Mouse (Mus musculus) heart, embryonic 11.5 days (tissue): Measurements from ENCODE around the gene Bmp15. TPM values are rescaled to one million over a fixed set of nuclear protein-coding genes. Genes with fewer than 3 reads are reported as not detected.

ENCODE experiments used
- ATAC-seq: fragments of 200-750 bp; cut with Nextera tagmentation; replicated peaks from 2 replicates; pipeline ENCODE4 v1.8.0; 2017; ENCODE audit warnings: moderate library complexity; ENCODE audit not compliant: insufficient number of reproducible peaks, low FRiP score, low TSS enrichment
- H3K27ac ChIP-seq: fragments of 300-500 bp; sonication (generic); 2 replicates; pipeline ENCODE4 v1.5.1; 2014; ENCODE audit warnings: mild to moderate bottlenecking, low read depth, low read length
- H3K27me3 ChIP-seq: fragments of 300-500 bp; sonication (generic); 2 replicates; pipeline ENCODE4 v1.6.1; 2014; ENCODE audit warnings: mild to moderate bottlenecking, low read length, mixed read lengths; ENCODE audit not compliant: control insufficient read depth, insufficient read depth
- H3K36me3 ChIP-seq: fragments of 300-500 bp; sonication (generic); 2 replicates; pipeline ENCODE4 v1.6.1; 2014; ENCODE audit warnings: mild to moderate bottlenecking, low read length, moderate library complexity, mixed read lengths; ENCODE audit not compliant: control insufficient read depth, insufficient read depth
- H3K4me1 ChIP-seq: fragments of 300-500 bp; sonication (generic); 2 replicates; pipeline ENCODE4 v1.6.1; 2014; ENCODE audit warnings: low read length; ENCODE audit not compliant: control insufficient read depth, insufficient read depth
- H3K4me2 ChIP-seq: fragments of 300-500 bp; sonication (generic); 2 replicates; pipeline ENCODE4 v1.6.1; 2014; ENCODE audit warnings: mild to moderate bottlenecking, moderate library complexity
- H3K4me3 ChIP-seq: fragments of 300-500 bp; sonication (generic); 2 replicates; pipeline ENCODE4 v1.5.1; 2014; ENCODE audit warnings: low read depth, low read length
- H3K9ac ChIP-seq: fragments of 300-500 bp; sonication (generic); 2 replicates; pipeline ENCODE4 v1.6.1; 2014; ENCODE audit warnings: mild to moderate bottlenecking, low read depth, low read length, moderate library complexity
- H3K9me3 ChIP-seq: fragments of 300-500 bp; sonication (generic); replicated peaks from 2 replicates; pipeline ENCODE4 v1.6.1; 2016; ENCODE audit warnings: low read length; ENCODE audit not compliant: control insufficient read depth
- WGBS: fragments of 180-500 bp; shearing (Covaris S2); extraction: QIAGEN DNeasy Blood & Tissue Kit; methylation state at CpG from one replicate; pipeline ENCODE4 v1.1.7; 2014; ENCODE audit not compliant: insufficient replicate concordance; 5-methylcytosine and 5-hydroxymethylcytosine counted together
- polyA plus RNA-seq: library from polyadenylated mRNA; unstranded; fragments of >200 nt; fragmentation: Nextera tagmentation; extraction: Ambion mirVana; gene quantifications from 2 replicates; pipeline ENCODE4 v1.2.1, GENCODE M21; 2014

Gene Bmp15
- polyA plus RNA-seq: 0.56 and 0.59 TPM in 2 replicates

GRCm38 (mm10) chrX:6320621-6321020, at the start of gene Bmp15:
TSS of gene Bmp15 (minus strand) at chrX:6320721.
- Histone ChIP-seq H3K4me3 (no peak within 1 kb of the TSS), H3K9ac (no peak within 1 kb of the TSS), H3K4me2 (no peak within 1 kb of the TSS), H3K27me3 (no peaks in the 10 kb centered on the region), H3K4me1 (no peaks in the 10 kb centered on the region), H3K27ac (no peak within 1 kb of the TSS), H3K9me3 (no peaks in the 10 kb centered on the region), H3K36me3 (no peaks in the 10 kb centered on the region)
- ATAC-seq: no peak
- 76% methylated on average over 3 of the region's 3 CpGs for WGBS

GRCm38 (mm10) chrX:6368822-6369221, 48.3 kb upstream of the Bmp15 start:
- Histone ChIP-seq H3K4me3 (no peak overlapping the region), H3K4me1 (no peaks in the 10 kb centered on the region), H3K36me3 (no peaks in the 10 kb centered on the region), H3K27ac (no peak overlapping the region), H3K9me3 (no peaks in the 10 kb centered on the region), H3K27me3 (no peaks in the 10 kb centered on the region), H3K9ac (no peak overlapping the region), H3K4me2 (no peak overlapping the region)
- no peak for ATAC-seq
- WGBS: 47% methylated on average over 1 of the region's 1 CpGs

- Histone ChIP-seq H3K27ac (no peak overlapping the region), H3K4me3 (no peak overlapping the region), H3K27me3 (no peaks in the 10 kb centered on the region), H3K9ac (no peak overlapping the region), H3K4me1 (no peaks in the 10 kb centered on the region), H3K4me2 (no peak overlapping the region), H3K9me3 (no peaks in the 10 kb centered on the region), H3K36me3 (no peaks in the 10 kb centered on the region)
- no peak for ATAC-seq
- WGBS: 70% methylated on average over 6 of the region's 6 CpGs
Observed at GRCm38 (mm10) chrX:6357503-6358114, 37.1 kb upstream of the Bmp15 start.

GRCm38 (mm10) chrX:6356876-6357275, 36.4 kb upstream of the Bmp15 start:
- H3K36me3 ChIP-seq: no peaks in the 10 kb centered on the region
- no peak for ATAC-seq
- no peaks in the 10 kb centered on the region for H3K9me3 ChIP-seq
- H3K27me3 ChIP-seq: no peaks in the 10 kb centered on the region
- H3K4me2 ChIP-seq: no peak overlapping the region
- no peak overlapping the region for H3K9ac ChIP-seq
- no peak overlapping the region for H3K27ac ChIP-seq
- no peaks in the 10 kb centered on the region for H3K4me1 ChIP-seq
- WGBS: 76% methylated on average over 3 of the region's 3 CpGs
- H3K4me3 ChIP-seq: no peak overlapping the region

GRCm38 (mm10) chrX:6345273-6345959, 24.9 kb upstream of the Bmp15 start:
- Histone ChIP-seq H3K9me3 (no peaks in the 10 kb centered on the region), H3K4me3 (no peak overlapping the region), H3K4me1 (no peaks in the 10 kb centered on the region), H3K27me3 (no peaks in the 10 kb centered on the region), H3K27ac (no peak overlapping the region), H3K4me2 (no peak overlapping the region), H3K9ac (no peak overlapping the region), H3K36me3 (no peaks in the 10 kb centered on the region)
- ATAC-seq: no peak
- 65% methylated on average over 1 of the region's 1 CpGs for WGBS

GRCm38 (mm10) chrX:6324056-6324455, 3.5 kb upstream of the Bmp15 start:
- Histone ChIP-seq H3K27me3 (no peaks in the 10 kb centered on the region), H3K27ac (no peak overlapping the region), H3K4me2 (no peak overlapping the region), H3K36me3 (no peaks in the 10 kb centered on the region), H3K4me1 (no peaks in the 10 kb centered on the region), H3K9me3 (no peaks in the 10 kb centered on the region), H3K9ac (no peak overlapping the region), H3K4me3 (no peak overlapping the region)
- no peak for ATAC-seq
- WGBS: 39% methylated on average over 1 of the region's 1 CpGs

- H3K9me3 ChIP-seq: no peaks in the 10 kb centered on the region
- 68% methylated on average over 1 of the region's 1 CpGs for WGBS
- H3K4me3 ChIP-seq: no peak overlapping the region
- H3K27ac ChIP-seq: no peak overlapping the region
- H3K9ac ChIP-seq: no peak overlapping the region
- no peaks in the 10 kb centered on the region for H3K36me3 ChIP-seq
- no peaks in the 10 kb centered on the region for H3K4me1 ChIP-seq
- no peaks in the 10 kb centered on the region for H3K27me3 ChIP-seq
- ATAC-seq: no peak
- H3K4me2 ChIP-seq: no peak overlapping the region
Observed at GRCm38 (mm10) chrX:6317747-6318146, 2.8 kb downstream of the Bmp15 start.
